Mouse (Mus musculus) cortical plate, adult 2 months (tissue): ENCODE results near the gene Tlk2. TPM values are rescaled to one million over a fixed set of nuclear protein-coding genes. Genes with fewer than 3 reads are reported as not detected.

Experiments used
- H3K27ac ChIP-seq: fragments of 200-500 bp; 2 replicates; pipeline ENCODE4 v1.5.1; 2012; ENCODE audit warnings: low read length, control low read depth, inconsistent platforms; ENCODE audit not compliant: insufficient read depth
- H3K4me1 ChIP-seq: fragments of 200-500 bp; 2 replicates; pipeline ENCODE4 v1.6.1; 2011; ENCODE audit warnings: low read length; ENCODE audit not compliant: control insufficient read depth, insufficient read depth
- H3K4me3 ChIP-seq: fragments of 200-500 bp; 2 replicates; pipeline ENCODE4 v1.5.1; 2011; ENCODE audit warnings: mild to moderate bottlenecking, low read length, control low read depth; ENCODE audit not compliant: insufficient read depth
- CTCF ChIP-seq: fragments of 200-500 bp; IDR thresholded peaks from 2 replicates; pipeline ENCODE4 v1.5.1; 2011; ENCODE audit warnings: mild to moderate bottlenecking, control low read depth, low read length; ENCODE audit not compliant: insufficient read depth; ENCODE audit errors: extremely low read depth
- POLR2A ChIP-seq: fragments of 200-500 bp; IDR thresholded peaks from 2 replicates; pipeline ENCODE4 v1.6.1; 2011; ENCODE audit warnings: mild to moderate bottlenecking, low read length, control low read depth; ENCODE audit not compliant: insufficient read depth; ENCODE audit errors: extremely low read depth
- polyA plus RNA-seq: library from polyadenylated mRNA; depleted of rRNA; stranded (reverse); fragments of >200 nt; gene quantifications from 2 replicates; pipeline ENCODE4 v1.2.3, GENCODE M21; 2012

Tlk2 gene
- polyA plus RNA-seq, 1 experiment = 36.7 TPM

GRCm38 (mm10) chr11:105246785-105247184 lies 68.2 kb downstream of the Tlk2 start:
- Histone ChIP-seq H3K4me1 (peaks cover 1% of the 10 kb centered on the region), H3K4me3 (no peak overlapping the region), H3K27ac (no peak overlapping the region)
- TF ChIP-seq CTCF (0 out of 2 replicates have a peak, but pooled peaks have one; percentile 4), POLR2A (no peak)

DNA sequence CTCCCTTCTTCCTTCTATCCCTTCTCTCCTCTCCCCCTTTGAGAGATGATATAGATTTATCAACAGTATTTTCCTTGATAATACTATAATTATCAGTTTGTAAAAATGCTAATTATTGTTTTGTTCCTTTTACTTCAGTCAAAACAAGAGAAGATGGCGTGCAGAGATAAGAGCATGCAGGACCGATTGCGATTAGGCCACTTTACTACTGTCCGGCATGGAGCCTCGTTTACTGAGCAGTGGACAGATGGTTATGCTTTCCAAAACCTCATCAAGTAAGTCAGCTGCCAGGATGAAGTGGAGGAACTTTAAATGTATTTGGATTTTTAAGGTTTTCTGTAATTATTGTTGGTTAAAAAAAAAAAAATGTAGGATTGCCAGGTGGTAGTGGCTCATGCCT lies 68.7 kb downstream of the Tlk2 start:
- peaks cover 1% of the 10 kb centered on the region for H3K4me1 ChIP-seq
- no peak overlapping the region for H3K27ac ChIP-seq
- TF ChIP-seq POLR2A (no peak), CTCF (no peak)
- no peak overlapping the region for H3K4me3 ChIP-seq

- Histone ChIP-seq H3K27ac (no peak overlapping the region), H3K4me1 (no peaks in the 10 kb centered on the region), H3K4me3 (no peak overlapping the region)
- no peak for TF ChIP-seq CTCF
- TF ChIP-seq POLR2A = no peak
Observed at GRCm38 (mm10) chr11:105259733-105260132, 81.1 kb downstream of the Tlk2 start.

GRCm38 (mm10) chr11:105261116-105261515 lies 82.5 kb downstream of the Tlk2 start:
- Histone ChIP-seq H3K27ac (no peak overlapping the region), H3K4me3 (no peak overlapping the region), H3K4me1 (no peaks in the 10 kb centered on the region)
- TF ChIP-seq POLR2A = no peak
- TF ChIP-seq CTCF = no peak

GRCm38 (mm10) chr11:105261601-105262351 lies 83.2 kb downstream of the Tlk2 start:
- no peak overlapping the region for H3K4me3 ChIP-seq
- no peak overlapping the region for H3K27ac ChIP-seq
- TF ChIP-seq POLR2A (no peak), CTCF (no peak)
- no peaks in the 10 kb centered on the region for H3K4me1 ChIP-seq

GRCm38 (mm10) chr11:105264506-105264905 lies 85.9 kb downstream of the Tlk2 start:
- no peaks in the 10 kb centered on the region for H3K4me1 ChIP-seq
- H3K27ac ChIP-seq = no peak overlapping the region
- no peak overlapping the region for H3K4me3 ChIP-seq
- no peak for TF ChIP-seq CTCF

- Histone ChIP-seq H3K27ac (no peak overlapping the region), H3K4me1 (peaks cover 2% of the 10 kb centered on the region; the same call in 1 of the 2 replicates), H3K4me3 (no peak overlapping the region)
- TF ChIP-seq CTCF = no peak
- no peak for TF ChIP-seq POLR2A
Observed at GRCm38 (mm10) chr11:105264988-105265387, 86.4 kb downstream of the Tlk2 start.

GRCm38 (mm10) chr11:105270155-105270554 lies 91.5 kb downstream of the Tlk2 start:
- no peak overlapping the region for H3K27ac ChIP-seq
- TF ChIP-seq POLR2A (no peak), CTCF (peak; percentile 12; the same call in 1 of the 2 replicates)
- H3K4me1 ChIP-seq = peaks cover 2% of the 10 kb centered on the region; the same call in 1 of the 2 replicates
- H3K4me3 ChIP-seq = no peak overlapping the region

- no peak overlapping the region for H3K27ac ChIP-seq
- H3K4me1 ChIP-seq = no peaks in the 10 kb centered on the region; the same call in 1 of the 2 replicates
- H3K4me3 ChIP-seq = no peak overlapping the region
- TF ChIP-seq CTCF (no peak), POLR2A (no peak)
Observed at GRCm38 (mm10) chr11:105280456-105280855, 101.8 kb downstream of the Tlk2 start.

DNA sequence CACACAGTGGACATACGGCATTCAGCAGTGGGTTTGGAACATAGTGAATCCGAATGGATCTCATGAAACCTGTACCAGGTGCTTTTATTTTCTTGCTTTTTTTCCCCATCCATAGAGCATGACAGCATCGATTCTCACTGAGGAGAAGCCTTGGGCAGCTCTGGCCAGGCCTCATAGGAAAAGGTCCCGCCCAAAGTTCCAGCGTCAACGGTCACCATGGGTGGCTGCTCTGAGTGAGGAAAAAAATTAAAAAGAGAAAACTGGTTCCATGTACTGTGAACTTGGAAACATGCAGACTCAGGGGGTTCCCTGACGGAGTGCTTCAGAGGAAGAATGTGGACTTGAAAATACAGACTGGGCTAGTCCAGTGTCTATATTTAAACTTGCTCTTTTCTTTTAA lies 102.7 kb downstream of the Tlk2 start:
- TF ChIP-seq POLR2A = no peak
- no peak for TF ChIP-seq CTCF
- Histone ChIP-seq H3K4me3 (no peak overlapping the region), H3K27ac (no peak overlapping the region), H3K4me1 (no peaks in the 10 kb centered on the region; the same call in 1 of the 2 replicates)
